Mouse (Mus musculus): ENCODE measurements around the gene Lrrtm4. TPM values are rescaled to one million over a fixed set of nuclear protein-coding genes. Genes with fewer than 3 reads are reported as not detected.

Lrrtm4 gene
- total RNA-seq (2017) = not detected in 2 replicates

DNA sequence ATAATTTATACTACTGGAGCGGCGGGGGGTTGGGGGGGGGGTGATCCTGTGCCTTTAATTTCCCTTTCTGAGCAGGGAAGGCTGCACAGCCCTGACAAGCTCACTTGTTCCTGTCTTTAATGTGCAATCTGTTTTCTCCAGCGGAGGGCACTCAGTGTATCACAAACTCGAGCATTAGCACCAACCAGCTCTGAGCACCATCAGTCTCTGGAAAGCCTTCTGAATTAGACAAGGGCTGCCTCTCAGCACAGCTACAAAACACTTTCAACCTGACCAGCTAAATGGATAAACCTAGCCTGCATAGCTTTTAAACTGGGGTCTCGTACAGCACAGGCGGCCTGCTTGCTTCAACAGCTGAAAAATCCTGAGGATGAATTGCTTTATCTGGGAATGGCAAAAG lies at the start of gene Lrrtm4:
Gene Lrrtm4 (plus strand): TSS at position 113 of the 400 bp plus-strand sequence.
- ATAC-seq (ENCODE audit: extremely low read depth, insufficient number of reproducible peaks, low FRiP score, poor library complexity, severe bottlenecking) = no peak

DNA sequence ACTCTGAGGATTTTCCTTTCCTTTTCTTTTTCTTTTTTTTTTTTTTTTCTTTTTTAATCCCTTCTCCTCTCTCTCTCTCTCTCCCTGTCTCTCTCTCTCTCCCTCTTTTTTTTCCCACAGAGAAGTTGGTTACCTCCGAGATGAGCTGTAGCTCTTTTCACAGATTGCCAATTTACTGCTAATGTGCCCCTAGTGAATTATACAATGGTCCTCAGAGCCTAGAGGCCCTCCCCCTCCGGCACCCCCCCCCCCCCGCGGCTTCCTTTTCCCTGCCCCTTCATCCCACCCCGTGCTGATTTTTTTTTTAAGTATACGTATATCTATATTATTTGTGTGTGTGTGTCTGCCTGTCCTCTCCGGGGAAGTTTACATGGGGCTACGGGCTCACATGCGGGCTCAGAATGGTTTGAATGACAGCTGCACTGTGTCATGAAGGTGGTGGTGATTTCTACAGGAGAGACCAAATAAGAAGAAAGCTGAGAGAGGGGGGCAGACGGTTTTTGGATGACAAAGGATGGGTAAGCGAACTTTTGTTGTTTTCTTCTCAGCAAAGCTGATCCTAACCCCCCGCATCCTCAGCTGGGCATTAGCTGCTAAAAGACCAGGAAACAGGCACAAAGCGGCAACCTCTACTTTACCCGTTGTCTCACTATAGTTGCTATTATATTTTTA lies 648 bp downstream of the Lrrtm4 start:
- no peak for ATAC-seq (ENCODE audit: extremely low read depth, insufficient number of reproducible peaks, low FRiP score, poor library complexity, severe bottlenecking)

- no peak for ATAC-seq (ENCODE audit: extremely low read depth, insufficient number of reproducible peaks, low FRiP score, poor library complexity, severe bottlenecking)
Measured at GRCm38 (mm10) chr6:80019861-80020230, 1.2 kb downstream of the Lrrtm4 start.

GRCm38 (mm10) chr6:80056849-80057248 lies 38.2 kb downstream of the Lrrtm4 start:
- no peak for ATAC-seq (ENCODE audit: extremely low read depth, insufficient number of reproducible peaks, low FRiP score, poor library complexity, severe bottlenecking)

- ATAC-seq (ENCODE audit: extremely low read depth, insufficient number of reproducible peaks, low FRiP score, poor library complexity, severe bottlenecking) = no peak
Measured at GRCm38 (mm10) chr6:80078001-80078400, 59.3 kb downstream of the Lrrtm4 start.

GRCm38 (mm10) chr6:80079290-80079689 lies 60.6 kb downstream of the Lrrtm4 start:
- ATAC-seq (ENCODE audit: extremely low read depth, insufficient number of reproducible peaks, low FRiP score, poor library complexity, severe bottlenecking) = no peak

- ATAC-seq (ENCODE audit: extremely low read depth, insufficient number of reproducible peaks, low FRiP score, poor library complexity, severe bottlenecking) = no peak
Measured at GRCm38 (mm10) chr6:80094909-80095308, 76.2 kb downstream of the Lrrtm4 start.

- no peak for ATAC-seq (ENCODE audit: extremely low read depth, insufficient number of reproducible peaks, low FRiP score, poor library complexity, severe bottlenecking)
Measured at GRCm38 (mm10) chr6:80105343-80105742, 86.7 kb downstream of the Lrrtm4 start.

DNA sequence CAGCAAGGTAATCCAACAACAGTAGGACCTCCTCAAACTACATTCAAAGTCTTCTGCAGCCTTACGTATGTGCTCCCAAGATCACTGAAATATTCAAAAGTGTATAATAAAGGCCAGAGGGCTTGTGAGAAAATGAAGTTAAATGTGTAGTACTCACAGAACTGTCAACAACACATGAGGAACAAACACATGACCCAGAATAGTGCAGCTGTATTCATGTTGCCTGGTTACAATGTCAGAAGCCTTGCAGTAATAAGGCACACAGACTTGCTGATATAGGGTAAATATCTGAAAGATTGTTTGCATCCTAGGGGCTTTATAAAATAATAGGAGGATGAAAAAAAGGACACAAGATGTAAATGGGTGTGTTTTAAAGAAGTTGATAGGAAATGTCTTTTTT lies 87.2 kb downstream of the Lrrtm4 start:
- no peak for ATAC-seq (ENCODE audit: extremely low read depth, insufficient number of reproducible peaks, low FRiP score, poor library complexity, severe bottlenecking)

DNA sequence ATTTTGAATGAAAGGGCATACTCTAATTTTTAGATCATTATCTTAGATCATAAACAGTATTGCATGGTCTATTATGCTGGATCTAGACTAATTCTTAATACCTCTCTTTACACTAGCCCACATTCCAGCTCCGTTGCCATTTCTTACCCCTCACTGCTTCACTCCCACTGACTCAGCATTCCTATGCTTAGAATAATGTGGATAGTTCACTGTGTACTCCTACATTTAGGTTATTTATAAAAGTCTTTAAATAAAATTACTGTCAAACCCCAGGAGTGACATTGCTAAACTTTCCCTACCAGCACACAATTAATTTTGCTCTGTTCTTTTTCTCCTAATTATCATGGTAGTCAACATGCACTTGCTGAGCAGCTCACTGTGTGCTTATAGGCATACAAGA lies 107.7 kb downstream of the Lrrtm4 start:
- ATAC-seq (ENCODE audit: extremely low read depth, insufficient number of reproducible peaks, low FRiP score, poor library complexity, severe bottlenecking) = no peak

DNA sequence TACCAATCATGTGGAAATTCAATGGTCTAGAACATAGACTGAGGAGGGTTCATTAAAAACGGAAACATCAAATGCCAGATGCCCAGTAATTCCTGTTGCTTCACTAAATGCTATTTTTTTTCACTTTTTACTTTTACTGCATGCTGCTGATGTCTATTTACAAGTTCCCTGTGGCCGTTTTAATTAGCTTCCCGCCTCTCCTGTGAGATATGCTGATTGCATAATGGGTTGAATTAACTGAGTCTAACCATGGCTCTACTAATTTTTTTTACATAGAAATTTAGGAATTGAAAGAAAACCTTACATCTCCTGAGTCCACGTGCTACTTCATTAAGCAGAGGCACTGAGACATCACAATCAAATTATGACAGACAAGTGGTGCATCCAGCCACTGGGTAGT lies 143.9 kb downstream of the Lrrtm4 start:
- no peak for ATAC-seq (ENCODE audit: extremely low read depth, insufficient number of reproducible peaks, low FRiP score, poor library complexity, severe bottlenecking)

- ATAC-seq (ENCODE audit: extremely low read depth, insufficient number of reproducible peaks, low FRiP score, poor library complexity, severe bottlenecking) = no peak
Measured at GRCm38 (mm10) chr6:80181916-80182315, 163.2 kb downstream of the Lrrtm4 start.

GRCm38 (mm10) chr6:80182353-80182752 lies 163.7 kb downstream of the Lrrtm4 start:
- ATAC-seq (ENCODE audit: extremely low read depth, insufficient number of reproducible peaks, low FRiP score, poor library complexity, severe bottlenecking) = no peak

DNA sequence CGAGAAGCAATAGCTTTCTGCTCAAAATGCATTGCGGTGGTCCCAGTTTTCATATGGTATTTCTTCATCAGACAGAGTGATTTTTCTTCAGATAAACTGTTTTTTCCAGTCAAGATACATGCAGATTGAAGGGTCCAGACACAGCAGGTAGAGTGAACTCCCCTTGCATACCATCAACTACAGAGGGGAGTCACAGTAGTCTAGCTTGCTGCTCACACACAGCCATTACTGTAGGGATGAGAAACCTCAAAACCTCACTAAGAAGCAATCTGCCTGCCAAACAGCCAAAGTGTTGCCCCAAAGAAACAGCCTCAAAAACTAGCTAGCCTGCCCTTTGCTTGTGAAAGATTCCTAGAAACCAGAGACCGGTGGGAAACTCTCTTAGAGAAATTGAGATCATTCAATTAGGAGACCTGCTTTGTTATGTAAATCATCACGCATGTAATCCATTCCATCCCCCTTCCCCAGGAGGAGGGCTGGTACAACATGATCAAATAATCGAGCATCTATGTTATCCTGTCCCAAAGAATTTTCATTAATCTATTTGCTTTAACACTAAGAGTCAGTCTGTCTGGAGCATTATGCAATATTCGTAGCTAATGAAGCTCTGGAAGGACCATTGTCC lies 166.9 kb downstream of the Lrrtm4 start:
- no peak for ATAC-seq (ENCODE audit: extremely low read depth, insufficient number of reproducible peaks, low FRiP score, poor library complexity, severe bottlenecking)

DNA sequence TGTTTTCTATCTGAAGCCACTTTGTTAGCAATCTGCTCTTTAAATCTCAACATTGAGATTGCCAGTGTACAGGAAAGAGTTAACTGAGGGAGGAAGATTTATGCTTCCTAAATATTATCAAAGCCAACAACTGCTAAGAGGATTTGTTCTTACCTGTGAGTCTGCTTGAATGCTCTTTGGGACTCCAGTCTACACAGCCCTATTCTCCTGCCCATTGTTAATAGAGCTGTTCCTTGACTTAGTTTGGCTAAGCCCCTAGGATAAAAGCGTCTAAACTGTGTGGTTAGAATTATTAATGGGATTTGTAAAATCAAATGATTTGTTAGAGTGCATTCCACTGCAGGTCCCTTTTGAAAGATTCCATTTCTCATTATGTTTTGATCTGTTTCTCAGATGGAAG lies 168.1 kb downstream of the Lrrtm4 start:
- ATAC-seq (ENCODE audit: extremely low read depth, insufficient number of reproducible peaks, low FRiP score, poor library complexity, severe bottlenecking) = no peak

- no peak for ATAC-seq (ENCODE audit: extremely low read depth, insufficient number of reproducible peaks, low FRiP score, poor library complexity, severe bottlenecking)
Measured at GRCm38 (mm10) chr6:80209476-80209875, 190.8 kb downstream of the Lrrtm4 start.

GRCm38 (mm10) chr6:80210281-80210680 lies 191.6 kb downstream of the Lrrtm4 start:
- ATAC-seq (ENCODE audit: extremely low read depth, insufficient number of reproducible peaks, low FRiP score, poor library complexity, severe bottlenecking) = no peak

DNA sequence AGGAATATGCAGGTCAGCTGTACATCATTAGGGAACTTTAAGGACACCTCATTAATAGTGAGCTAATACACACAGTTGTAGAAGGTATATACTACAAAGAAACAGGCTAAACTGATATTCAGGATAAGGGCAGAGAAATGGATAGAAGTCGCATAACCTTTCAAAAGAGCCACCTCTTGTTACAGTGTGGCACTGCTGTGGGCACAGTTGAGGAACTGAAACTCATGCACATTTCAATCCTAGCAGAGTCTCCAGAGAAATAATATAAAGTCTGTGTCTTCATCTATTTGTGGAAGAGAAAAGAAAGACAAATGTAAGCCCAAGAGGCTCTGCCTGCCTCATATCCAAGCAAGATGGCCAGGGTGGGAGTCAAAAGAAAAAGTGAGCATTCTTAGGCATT lies 242.9 kb downstream of the Lrrtm4 start:
- ATAC-seq (ENCODE audit: extremely low read depth, insufficient number of reproducible peaks, low FRiP score, poor library complexity, severe bottlenecking) = no peak

- no peak for ATAC-seq (ENCODE audit: extremely low read depth, insufficient number of reproducible peaks, low FRiP score, poor library complexity, severe bottlenecking)
Measured at GRCm38 (mm10) chr6:80263972-80264371, 245.3 kb downstream of the Lrrtm4 start.

DNA sequence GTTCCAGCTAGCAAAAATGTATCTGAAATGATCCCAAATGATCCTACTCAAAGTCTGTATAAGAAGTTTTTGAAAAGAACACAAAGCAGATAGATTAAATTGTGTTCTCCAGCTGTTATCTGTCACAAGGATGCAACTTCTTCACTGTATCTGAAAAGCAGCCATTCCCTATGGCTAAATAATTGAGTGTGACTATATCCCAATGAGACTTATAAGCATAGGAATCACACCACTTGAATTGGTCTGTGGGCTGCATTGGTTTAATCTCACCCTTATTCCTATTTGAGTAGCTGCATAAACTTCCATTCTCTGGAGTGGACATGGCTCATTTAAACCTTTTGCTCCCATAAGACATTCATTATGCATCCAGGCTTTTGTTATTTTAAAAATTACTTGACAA lies 245.9 kb downstream of the Lrrtm4 start:
- no peak for ATAC-seq (ENCODE audit: extremely low read depth, insufficient number of reproducible peaks, low FRiP score, poor library complexity, severe bottlenecking)

DNA sequence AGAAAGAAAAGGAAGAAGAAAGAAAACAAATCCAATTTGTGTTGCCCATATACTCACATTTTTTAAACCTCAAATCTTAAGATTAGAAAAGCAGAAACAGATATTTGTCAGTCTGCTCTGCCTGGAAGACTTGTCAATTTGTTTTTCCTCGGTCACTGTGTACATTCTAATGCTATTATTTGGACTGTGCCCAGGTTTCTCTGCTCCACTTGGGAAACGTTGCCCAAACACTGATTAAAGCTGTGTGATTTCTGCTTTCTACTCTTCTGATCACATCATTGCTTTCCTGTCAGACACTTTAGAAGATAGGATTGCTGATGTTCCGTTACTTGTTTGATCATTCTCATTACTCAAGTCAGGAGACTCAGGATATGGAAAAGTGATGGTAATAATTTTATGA lies 247.1 kb downstream of the Lrrtm4 start:
- no peak for ATAC-seq (ENCODE audit: extremely low read depth, insufficient number of reproducible peaks, low FRiP score, poor library complexity, severe bottlenecking)

Data from neutrophil, adult 5-6 weeks (primary cell).